Mouse (Mus musculus) CH12.LX (cell line): ENCODE data around the gene Pdzd2.

Source experiments
- CHD1 ChIP-seq: IDR thresholded peaks from 2 replicates; pipeline ENCODE4 v1.6.1; 2012; ENCODE audit warnings: low read depth, low read length, improper control_type of control experiment, inconsistent platforms
- CHD2 ChIP-seq: IDR thresholded peaks from 2 replicates; pipeline ENCODE4 v1.6.1; 2011; ENCODE audit warnings: low read length, improper control_type of control experiment
- CTCF ChIP-seq, 2 experiments: IDR thresholded peaks in 1 of 2; conservative IDR thresholded peaks in 1 of 2; 2 replicates each; pipeline ENCODE4 v1.5.1; 2011 to 2012; ENCODE audit warnings: low read depth in 2 of 2, low read length in 2 of 2, improper control_type of control experiment in 1 of 2, inconsistent platforms in 1 of 2, mild to moderate bottlenecking in 1 of 2, moderate library complexity in 1 of 2
- ELF1 ChIP-seq: IDR thresholded peaks from 2 replicates; pipeline ENCODE4 v1.6.1; 2014; ENCODE audit warnings: low read depth, mild to moderate bottlenecking, inconsistent platforms, low read length, improper control_type of control experiment
- EP300 ChIP-seq: IDR thresholded peaks from 2 replicates; pipeline ENCODE4 v1.6.1; 2011; ENCODE audit warnings: low read length, improper control_type of control experiment
- JUND ChIP-seq: conservative IDR thresholded peaks from 2 replicates; pipeline ENCODE4 v1.6.1; 2011; ENCODE audit warnings: low read depth, low read length, improper control_type of control experiment
- MAFK ChIP-seq: IDR thresholded peaks from 2 replicates; pipeline ENCODE4 v1.6.1; 2011; ENCODE audit warnings: low read length, improper control_type of control experiment; ENCODE audit not compliant: insufficient replicate concordance
- POLR2A ChIP-seq: IDR thresholded peaks from 2 replicates; pipeline ENCODE4 v1.6.1; 2011; ENCODE audit warnings: low read depth, mild to moderate bottlenecking, improper control_type of control experiment, low read length
- TBP ChIP-seq: conservative IDR thresholded peaks from 2 replicates; pipeline ENCODE4 v1.6.1; 2011; ENCODE audit warnings: low read depth, low read length, improper control_type of control experiment
- TCF12 ChIP-seq: IDR thresholded peaks from 2 replicates; pipeline ENCODE4 v1.6.1; 2014; ENCODE audit warnings: low read depth, mild to moderate bottlenecking, inconsistent platforms, low read length, improper control_type of control experiment
- UBTF ChIP-seq: IDR thresholded peaks from 2 replicates; pipeline ENCODE4 v1.6.1; 2012; ENCODE audit warnings: low read depth, mild to moderate bottlenecking, inconsistent platforms, low read length, improper control_type of control experiment, moderate library complexity
- USF2 ChIP-seq: conservative IDR thresholded peaks from 2 replicates; pipeline ENCODE4 v1.6.1; 2011; ENCODE audit warnings: low read depth, low read length, improper control_type of control experiment
- ZC3H11A ChIP-seq: IDR thresholded peaks from 2 replicates; pipeline ENCODE4 v1.6.1; 2012; ENCODE audit warnings: low read depth, mild to moderate bottlenecking, inconsistent platforms, low read length, improper control_type of control experiment
- ZNF384 ChIP-seq: IDR thresholded peaks from 2 replicates; pipeline ENCODE4 v1.6.1; 2012; ENCODE audit warnings: low read depth, low read length, improper control_type of control experiment, inconsistent platforms

GRCm38 (mm10) chr15:12451448-12451847 lies 288.3 kb downstream of the Pdzd2 start:
- TF ChIP-seq TBP (no peak), UBTF (no peak), JUND (no peak), POLR2A (no peak), ZNF384 (no peak), EP300 (no peak), MAFK (no peak), CHD2 (no peak), CTCF (conservative IDR thresholded peaks at IDR 0.05 in 1 of 2, IDR thresholded peaks at IDR 0.05 in 1 of 2; ENCODE audit: low read depth in 2 of 2, low read length in 2 of 2) (no peak), ZC3H11A (no peak), USF2 (no peak), CHD1 (no peak), TCF12 (no peak), ELF1 (no peak)
